Mouse (Mus musculus): ENCODE data around the gene Dnase2b. TPM values are rescaled to one million over a fixed set of nuclear protein-coding genes. Genes with fewer than 3 reads are reported as not detected.

Dnase2b gene
- polyA plus RNA-seq (2015; fragmentation: Nextera tagmentation; extraction: Ambion mirVana): not detected in 2 replicates

- H3K9ac ChIP-seq: no peak within 1 kb of the TSS
- H3K36me3 ChIP-seq: no peaks in the 10 kb centered on the region
- no peak within 1 kb of the TSS for H3K4me2 ChIP-seq
- no peak within 1 kb of the TSS for H3K27ac ChIP-seq (replicated peaks)
- no peak for ATAC-seq (ENCODE audit: low FRiP score, low read depth)
- no peaks in the 10 kb centered on the region for H3K27me3 ChIP-seq
- WGBS: 91% methylated on average over 4 of the region's 4 CpGs
- no peaks in the 10 kb centered on the region for H3K4me1 ChIP-seq (replicated peaks)
- H3K4me3 ChIP-seq: no peak within 1 kb of the TSS
- H3K9me3 ChIP-seq: no peaks in the 10 kb centered on the region
These were observed at the start of gene Dnase2b for GRCm38 (mm10) chr3:146615496-146615895. Dnase2b (minus strand) TSS chr3:146615596.

GRCm38 (mm10) chr3:146661907-146662306 is 46.5 kb upstream of the Dnase2b start:
- H3K4me2 ChIP-seq: no peak overlapping the region
- no peaks in the 10 kb centered on the region for H3K36me3 ChIP-seq
- no peak for ATAC-seq (ENCODE audit: low FRiP score, low read depth)
- no peak overlapping the region for H3K4me3 ChIP-seq
- H3K4me1 ChIP-seq (replicated peaks): no peaks in the 10 kb centered on the region
- no peaks in the 10 kb centered on the region for H3K9me3 ChIP-seq
- no peaks in the 10 kb centered on the region for H3K27me3 ChIP-seq
- H3K27ac ChIP-seq (replicated peaks): no peak overlapping the region
- 83% methylated on average over 7 of the region's 7 CpGs for WGBS
- no peak overlapping the region for H3K9ac ChIP-seq

- H3K36me3 ChIP-seq: no peaks in the 10 kb centered on the region
- 75% methylated on average over 6 of the region's 6 CpGs for WGBS
- ATAC-seq (ENCODE audit: low FRiP score, low read depth): no peak
These were observed 45.6 kb upstream of the Dnase2b start for GRCm38 (mm10) chr3:146661001-146661400.

GRCm38 (mm10) chr3:146659321-146659720 is 43.9 kb upstream of the Dnase2b start:
- Histone ChIP-seq H3K27me3 (no peaks in the 10 kb centered on the region), H3K4me3 (no peak overlapping the region), H3K9ac (no peak overlapping the region), H3K4me2 (no peak overlapping the region), H3K9me3 (no peaks in the 10 kb centered on the region), H3K4me1 (replicated peaks) (no peaks in the 10 kb centered on the region), H3K27ac (replicated peaks) (no peak overlapping the region), H3K36me3 (no peaks in the 10 kb centered on the region)
- ATAC-seq (ENCODE audit: low FRiP score, low read depth): no peak
- WGBS: 87% methylated on average over 5 of the region's 5 CpGs

More at GRCm38 (mm10) chr3:146661001-146661400, 45.6 kb upstream of the Dnase2b start:
- H3K27me3 ChIP-seq: no peaks in the 10 kb centered on the region
- no peak overlapping the region for H3K27ac ChIP-seq (replicated peaks)
- H3K4me2 ChIP-seq: no peak overlapping the region
- H3K4me3 ChIP-seq: no peak overlapping the region
- no peaks in the 10 kb centered on the region for H3K4me1 ChIP-seq (replicated peaks)
- H3K9me3 ChIP-seq: no peaks in the 10 kb centered on the region
- no peak overlapping the region for H3K9ac ChIP-seq

- ATAC-seq (ENCODE audit: low FRiP score, low read depth): no peak
- no peaks in the 10 kb centered on the region for H3K36me3 ChIP-seq
- 90% methylated on average over 1 of the region's 1 CpGs for WGBS
- no peak overlapping the region for H3K4me3 ChIP-seq
- no peaks in the 10 kb centered on the region for H3K9me3 ChIP-seq
- no peaks in the 10 kb centered on the region for H3K27me3 ChIP-seq
- no peaks in the 10 kb centered on the region for H3K4me1 ChIP-seq (replicated peaks)
- no peak overlapping the region for H3K4me2 ChIP-seq
- no peak overlapping the region for H3K9ac ChIP-seq
- H3K27ac ChIP-seq (replicated peaks): no peak overlapping the region
These were observed 42.8 kb upstream of the Dnase2b start for GRCm38 (mm10) chr3:146658061-146658639.

GRCm38 (mm10) chr3:146657433-146657832 is 42.0 kb upstream of the Dnase2b start:
- Histone ChIP-seq H3K27me3 (no peaks in the 10 kb centered on the region), H3K9me3 (no peaks in the 10 kb centered on the region), H3K4me3 (no peak overlapping the region), H3K4me1 (replicated peaks) (no peaks in the 10 kb centered on the region), H3K27ac (replicated peaks) (no peak overlapping the region), H3K4me2 (no peak overlapping the region), H3K36me3 (no peaks in the 10 kb centered on the region), H3K9ac (no peak overlapping the region)
- 94% methylated on average over 5 of the region's 5 CpGs for WGBS
- ATAC-seq (ENCODE audit: low FRiP score, low read depth): no peak

GRCm38 (mm10) chr3:146655111-146655577 is 39.7 kb upstream of the Dnase2b start:
- H3K4me1 ChIP-seq (replicated peaks): no peaks in the 10 kb centered on the region
- H3K4me2 ChIP-seq: no peak overlapping the region
- no peaks in the 10 kb centered on the region for H3K9me3 ChIP-seq
- H3K27ac ChIP-seq (replicated peaks): no peak overlapping the region
- H3K4me3 ChIP-seq: no peak overlapping the region
- WGBS: 66% methylated on average over 2 of the region's 2 CpGs
- no peak for ATAC-seq (ENCODE audit: low FRiP score, low read depth)
- H3K9ac ChIP-seq: no peak overlapping the region
- H3K36me3 ChIP-seq: no peaks in the 10 kb centered on the region
- no peaks in the 10 kb centered on the region for H3K27me3 ChIP-seq

- 70% methylated on average over 6 of the region's 6 CpGs for WGBS
- Histone ChIP-seq H3K27me3 (no peaks in the 10 kb centered on the region), H3K36me3 (no peaks in the 10 kb centered on the region), H3K9ac (no peak overlapping the region), H3K4me3 (no peak overlapping the region), H3K9me3 (no peaks in the 10 kb centered on the region), H3K4me2 (no peak overlapping the region), H3K4me1 (replicated peaks) (no peaks in the 10 kb centered on the region), H3K27ac (replicated peaks) (no peak overlapping the region)
- ATAC-seq (ENCODE audit: low FRiP score, low read depth): no peak
These were observed 38.3 kb upstream of the Dnase2b start for GRCm38 (mm10) chr3:146653692-146654091.

GRCm38 (mm10) chr3:146652431-146652830 is 37.0 kb upstream of the Dnase2b start:
- H3K4me1 ChIP-seq (replicated peaks): no peaks in the 10 kb centered on the region

GRCm38 (mm10) chr3:146651217-146651616 is 35.8 kb upstream of the Dnase2b start, which contains the start of gene 4930503B20Rik:
4930503B20Rik (minus strand) TSS chr3:146651317.
- Histone ChIP-seq H3K9me3 (no peaks in the 10 kb centered on the region), H3K4me2 (no peak within 1 kb of the TSS), H3K27me3 (no peaks in the 10 kb centered on the region), H3K36me3 (no peaks in the 10 kb centered on the region), H3K4me1 (replicated peaks) (no peaks in the 10 kb centered on the region), H3K27ac (replicated peaks) (no peak within 1 kb of the TSS), H3K4me3 (no peak within 1 kb of the TSS), H3K9ac (no peak within 1 kb of the TSS)
- WGBS: 88% methylated on average over 3 of the region's 3 CpGs
- no peak for ATAC-seq (ENCODE audit: low FRiP score, low read depth)

More at GRCm38 (mm10) chr3:146652431-146652830, 37.0 kb upstream of the Dnase2b start:
- no peak overlapping the region for H3K27ac ChIP-seq (replicated peaks)
- H3K9me3 ChIP-seq: no peaks in the 10 kb centered on the region
- WGBS: 92% methylated on average over 5 of the region's 5 CpGs
- no peaks in the 10 kb centered on the region for H3K36me3 ChIP-seq
- no peaks in the 10 kb centered on the region for H3K27me3 ChIP-seq
- H3K4me2 ChIP-seq: no peak overlapping the region
- no peak for ATAC-seq (ENCODE audit: low FRiP score, low read depth)
- H3K9ac ChIP-seq: no peak overlapping the region
- H3K4me3 ChIP-seq: no peak overlapping the region

GRCm38 (mm10) chr3:146650716-146651115 is 35.3 kb upstream of the Dnase2b start:
- Histone ChIP-seq H3K27me3 (no peaks in the 10 kb centered on the region), H3K27ac (replicated peaks) (no peak overlapping the region), H3K36me3 (no peaks in the 10 kb centered on the region), H3K4me2 (no peak overlapping the region), H3K4me1 (replicated peaks) (no peaks in the 10 kb centered on the region), H3K9ac (no peak overlapping the region), H3K9me3 (no peaks in the 10 kb centered on the region), H3K4me3 (no peak overlapping the region)
- ATAC-seq (ENCODE audit: low FRiP score, low read depth): no peak
- 93% methylated on average over 10 of the region's 10 CpGs for WGBS

GRCm38 (mm10) chr3:146649311-146649894 is 34.0 kb upstream of the Dnase2b start:
- Histone ChIP-seq H3K4me3 (no peak overlapping the region), H3K4me2 (no peak overlapping the region), H3K27me3 (no peaks in the 10 kb centered on the region), H3K27ac (replicated peaks) (no peak overlapping the region), H3K4me1 (replicated peaks) (no peaks in the 10 kb centered on the region), H3K9me3 (no peaks in the 10 kb centered on the region), H3K9ac (no peak overlapping the region), H3K36me3 (no peaks in the 10 kb centered on the region)
- 78% methylated on average over 10 of the region's 10 CpGs for WGBS
- ATAC-seq (ENCODE audit: low FRiP score, low read depth): no peak

Measured in hindbrain, embryonic 15.5 days (tissue).